Mouse (Mus musculus) effector memory CD4-positive, alpha-beta T cell, adult 7 months (primary cell): Measurements from ENCODE around the gene Ralb. TPM values are rescaled to one million over a fixed set of nuclear protein-coding genes. Genes with fewer than 3 reads are reported as not detected.

ENCODE experiments used
- polyA plus RNA-seq: library from polyadenylated mRNA; unstranded; fragments of 100-300 nt; shearing (Covaris generic); gene quantifications from one replicate; pipeline ENCODE4 v1.2.1, GENCODE M21; 2017

The Ralb gene
- polyA plus RNA-seq, result 5.5 TPM

GRCm38 (mm10) chr1:119504260-119505062 is at the start of gene Ralb:
TSS of gene Ralb (minus strand) at chr1:119504794.

GRCm38 (mm10) chr1:119525689-119526591 is 21.3 kb upstream of the Ralb start, which contains the start of gene Tmem185b:
TSS of gene Tmem185b (plus strand) at chr1:119526160.

GRCm38 (mm10) chr1:119421576-119422421 is 82.8 kb downstream of the Ralb start, which contains the start of gene Inhbb:
TSS of gene Inhbb (minus strand) at chr1:119422248.

Other genes starting within 250 kb of the Ralb start
- not detected for gene Inhbb, start 82.5 kb downstream of the Ralb start, polyA plus RNA-seq
- 15.6 TPM for gene Tmem185b, start 21.4 kb upstream of the Ralb start, polyA plus RNA-seq
- gene Epb41l5, start 144.2 kb upstream of the Ralb start, polyA plus RNA-seq, result 5.3 TPM